Mouse (Mus musculus) limb, embryonic 10.5 days (tissue): ENCODE results near the gene Frmd4b. TPM values are rescaled to one million over a fixed set of nuclear protein-coding genes. Genes with fewer than 3 reads are reported as not detected.

Source experiments
- DNase-seq: peaks from one replicate; pipeline ENCODE4 v3.0.0-alpha.2; 2017; ENCODE audit warnings: low spot score
- H3K27ac ChIP-seq: fragments of 300-500 bp; sonication (generic); 2 replicates; pipeline ENCODE4 v1.5.1; 2016; ENCODE audit warnings: mild to moderate bottlenecking
- H3K27me3 ChIP-seq: fragments of 300-500 bp; sonication (generic); 2 replicates; pipeline ENCODE4 v1.6.1; 2016; ENCODE audit warnings: low read depth, mild to moderate bottlenecking; ENCODE audit not compliant: poor library complexity, severe bottlenecking
- H3K36me3 ChIP-seq: fragments of 300-500 bp; sonication (generic); 2 replicates; pipeline ENCODE4 v1.6.1; 2016; ENCODE audit warnings: mild to moderate bottlenecking, moderate library complexity
- H3K4me1 ChIP-seq: fragments of 300-500 bp; sonication (generic); 2 replicates; pipeline ENCODE4 v1.6.1; 2016
- H3K4me3 ChIP-seq: fragments of 300-500 bp; sonication (generic); 2 replicates; pipeline ENCODE4 v1.5.1; 2016; ENCODE audit warnings: mild to moderate bottlenecking, moderate library complexity
- H3K9me3 ChIP-seq: fragments of 300-500 bp; sonication (generic); replicated peaks from 2 replicates; pipeline ENCODE4 v1.6.1; 2016; ENCODE audit warnings: mild to moderate bottlenecking
- WGBS: fragments of 180-500 bp; shearing (Covaris S2); methylation state at CpG from one replicate; pipeline ENCODE4 v1.1.7; 2016; 5-methylcytosine and 5-hydroxymethylcytosine counted together
- polyA plus RNA-seq: library from polyadenylated mRNA; unstranded; fragments of >200 nt; fragmentation: Nextera tagmentation; extraction: Ambion mirVana; gene quantifications from 2 replicates; pipeline ENCODE4 v1.2.1, GENCODE M21; 2016

Frmd4b gene
- polyA plus RNA-seq, 1 experiment from 2014 or later: 14.8 TPM

DNA sequence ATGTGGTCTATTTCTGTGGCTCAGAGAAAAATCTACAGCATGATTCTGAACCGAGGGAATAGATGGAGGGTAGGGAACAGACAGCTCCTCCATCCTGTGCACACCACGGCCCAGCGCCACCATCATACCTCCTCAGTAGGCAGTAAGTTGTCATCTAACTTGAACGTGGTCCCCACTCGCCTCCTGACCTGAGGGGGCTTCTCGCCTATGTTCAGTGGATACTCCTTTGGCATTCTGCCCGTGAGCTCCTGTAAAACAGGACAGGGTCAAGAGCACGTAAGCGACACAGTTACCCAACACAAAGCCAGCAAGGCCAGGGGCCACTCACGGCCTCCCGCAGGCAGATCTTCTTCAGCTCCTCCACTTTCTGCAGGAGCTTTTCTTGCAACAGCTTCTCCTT lies 311.0 kb downstream of the Frmd4b start:
- Histone ChIP-seq H3K9me3 (no peaks in the 10 kb centered on the region), H3K4me3 (no peak overlapping the region), H3K36me3 (peaks cover 21% of the 10 kb centered on the region), H3K27me3 (no peaks in the 10 kb centered on the region), H3K4me1 (peaks cover 17% of the 10 kb centered on the region), H3K27ac (no peak overlapping the region; the same call in 1 of the 2 replicates)
- DNase-seq: no peak
- 94% methylated on average over 11 of the region's 11 CpGs for WGBS

GRCm38 (mm10) chr6:97305491-97305890 lies 311.9 kb downstream of the Frmd4b start:
- WGBS: 93% methylated on average over 7 of the region's 7 CpGs

DNA sequence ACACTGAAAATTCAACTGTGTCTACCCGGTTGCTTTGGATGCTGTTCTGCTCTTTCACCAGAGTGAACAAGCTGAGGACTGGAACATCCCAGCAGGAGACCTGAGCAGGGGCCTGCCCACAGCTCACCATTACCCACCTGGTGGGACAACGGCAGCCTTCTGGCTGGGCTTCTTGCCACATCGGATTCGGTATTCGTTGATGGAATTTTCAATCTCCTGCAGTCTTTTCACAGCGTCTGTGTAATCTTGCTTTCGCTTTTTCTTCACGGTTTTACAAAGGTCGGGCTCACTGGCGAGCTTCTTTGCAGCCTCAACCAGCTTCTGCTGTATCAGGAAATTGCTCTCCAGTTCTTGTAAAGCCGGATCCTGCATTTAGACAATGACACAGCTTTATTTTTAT lies 312.3 kb downstream of the Frmd4b start:
- 87% methylated on average over 11 of the region's 11 CpGs for WGBS
- Histone ChIP-seq H3K4me1 (peaks cover 8% of the 10 kb centered on the region; the same call in 1 of the 2 replicates), H3K4me3 (no peak overlapping the region), H3K27me3 (no peaks in the 10 kb centered on the region), H3K27ac (no peak overlapping the region), H3K36me3 (peaks cover 21% of the 10 kb centered on the region), H3K9me3 (no peaks in the 10 kb centered on the region)
- DNase-seq: no peak

More at GRCm38 (mm10) chr6:97305491-97305890, 311.9 kb downstream of the Frmd4b start:
- H3K4me1 ChIP-seq: peaks cover 8% of the 10 kb centered on the region
- no peaks in the 10 kb centered on the region for H3K27me3 ChIP-seq
- H3K36me3 ChIP-seq: peaks cover 21% of the 10 kb centered on the region
- H3K9me3 ChIP-seq: no peaks in the 10 kb centered on the region
- H3K27ac ChIP-seq: no peak overlapping the region
- H3K4me3 ChIP-seq: no peak overlapping the region
- DNase-seq: no peak

DNA sequence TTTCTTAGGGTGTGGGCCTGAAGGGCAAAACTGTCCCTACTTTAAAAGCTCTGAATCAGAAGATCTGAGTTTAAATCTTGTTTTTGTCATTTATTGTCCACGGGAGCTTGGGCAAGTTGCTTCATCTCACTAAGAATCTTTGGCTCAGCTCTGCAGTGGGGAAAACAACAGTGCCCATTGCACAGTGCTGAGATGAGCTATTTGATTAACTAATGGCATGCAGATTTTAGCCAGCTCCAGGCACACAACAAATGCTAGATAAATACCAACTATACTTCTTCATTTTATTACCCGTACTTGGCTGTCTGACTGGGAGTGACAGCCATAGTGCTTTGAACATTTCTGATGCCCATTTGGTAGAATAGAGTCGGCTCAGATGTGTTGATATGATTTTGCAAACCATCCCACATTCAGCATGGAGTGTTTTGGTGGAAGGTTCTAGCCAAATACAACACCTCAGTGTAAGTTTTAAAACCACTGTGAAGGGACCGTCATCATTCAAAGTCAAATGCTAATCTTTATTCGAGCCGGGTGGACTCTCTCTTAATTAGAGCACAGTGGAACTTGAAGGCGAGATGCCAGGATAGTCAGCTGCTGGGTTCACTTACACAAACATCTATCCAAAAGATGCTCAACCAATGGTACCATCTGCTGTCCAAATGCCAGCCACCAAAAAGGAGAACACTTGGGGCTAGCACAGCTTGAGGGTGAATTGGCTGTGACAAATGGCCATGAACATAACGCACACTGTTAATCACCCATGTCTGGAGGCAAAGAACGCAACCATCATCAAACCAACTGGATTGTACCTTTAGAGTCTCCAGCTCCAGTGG lies 313.8 kb downstream of the Frmd4b start:
- no peaks in the 10 kb centered on the region for H3K27me3 ChIP-seq
- 0 out of 2 replicates have a peak, but pooled peaks cover 3% of the 10 kb centered on the region for H3K4me1 ChIP-seq
- H3K36me3 ChIP-seq: peaks cover 21% of the 10 kb centered on the region
- H3K27ac ChIP-seq: no peak overlapping the region
- DNase-seq: no peak
- 86% methylated on average over 9 of the region's 9 CpGs for WGBS
- H3K4me3 ChIP-seq: no peak overlapping the region
- H3K9me3 ChIP-seq: no peaks in the 10 kb centered on the region

DNA sequence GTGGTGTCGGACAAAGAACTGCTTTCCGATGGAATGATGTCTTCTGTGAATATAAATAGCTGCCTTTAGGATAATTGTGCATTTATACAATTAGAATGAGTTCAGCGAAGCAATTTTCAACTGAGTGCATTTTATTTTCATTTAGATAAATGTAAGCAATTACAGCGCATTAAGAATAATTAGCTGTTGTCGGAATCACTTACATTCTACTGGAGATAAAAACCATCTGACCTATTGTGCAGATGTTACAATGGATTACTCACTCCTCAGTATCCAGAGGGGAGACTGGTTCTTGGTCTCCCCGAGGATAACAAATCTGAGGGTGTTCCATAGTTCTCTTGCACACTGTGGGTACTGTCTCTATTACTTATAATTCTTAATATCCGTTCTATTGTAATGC lies 315.0 kb downstream of the Frmd4b start:
- 0 out of 2 replicates have a peak, but pooled peaks cover 3% of the 10 kb centered on the region for H3K4me1 ChIP-seq
- H3K27ac ChIP-seq: no peak overlapping the region
- H3K4me3 ChIP-seq: no peak overlapping the region
- DNase-seq: no peak
- WGBS: 87% methylated on average over 7 of the region's 7 CpGs
- H3K9me3 ChIP-seq: no peaks in the 10 kb centered on the region
- H3K27me3 ChIP-seq: no peaks in the 10 kb centered on the region
- peaks cover 25% of the 10 kb centered on the region for H3K36me3 ChIP-seq

- Histone ChIP-seq H3K27ac (no peak overlapping the region), H3K9me3 (no peaks in the 10 kb centered on the region), H3K4me1 (no peaks in the 10 kb centered on the region), H3K27me3 (no peaks in the 10 kb centered on the region), H3K4me3 (no peak overlapping the region), H3K36me3 (peaks cover 30% of the 10 kb centered on the region)
- DNase-seq: no peak
- 96% methylated on average over 6 of the region's 6 CpGs for WGBS
Measured at GRCm38 (mm10) chr6:97300659-97301058, 316.7 kb downstream of the Frmd4b start.

DNA sequence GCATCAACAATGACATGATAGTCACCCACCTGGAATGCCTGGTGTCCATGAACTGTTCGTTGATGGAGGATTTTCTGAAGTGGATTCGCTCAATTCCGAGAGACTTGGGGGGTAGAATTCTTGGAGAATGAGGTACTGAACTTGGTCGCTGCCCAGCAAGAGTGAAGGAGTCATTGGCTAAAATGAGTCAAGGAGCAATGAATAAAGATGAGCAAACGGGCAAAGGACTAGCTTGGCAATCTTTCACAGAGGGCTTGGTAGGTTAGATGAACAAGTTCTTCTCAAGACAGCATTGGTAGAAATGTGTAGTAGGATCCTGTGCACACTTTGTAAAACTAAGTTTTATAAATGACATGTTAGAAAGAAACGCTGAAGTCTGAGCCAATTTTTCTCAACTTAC lies 317.2 kb downstream of the Frmd4b start:
- 96% methylated on average over 6 of the region's 6 CpGs for WGBS
- DNase-seq: no peak
- H3K9me3 ChIP-seq: no peaks in the 10 kb centered on the region
- H3K4me3 ChIP-seq: no peak overlapping the region
- H3K27ac ChIP-seq: no peak overlapping the region
- H3K36me3 ChIP-seq: peaks cover 35% of the 10 kb centered on the region
- no peaks in the 10 kb centered on the region for H3K27me3 ChIP-seq
- H3K4me1 ChIP-seq: no peaks in the 10 kb centered on the region

DNA sequence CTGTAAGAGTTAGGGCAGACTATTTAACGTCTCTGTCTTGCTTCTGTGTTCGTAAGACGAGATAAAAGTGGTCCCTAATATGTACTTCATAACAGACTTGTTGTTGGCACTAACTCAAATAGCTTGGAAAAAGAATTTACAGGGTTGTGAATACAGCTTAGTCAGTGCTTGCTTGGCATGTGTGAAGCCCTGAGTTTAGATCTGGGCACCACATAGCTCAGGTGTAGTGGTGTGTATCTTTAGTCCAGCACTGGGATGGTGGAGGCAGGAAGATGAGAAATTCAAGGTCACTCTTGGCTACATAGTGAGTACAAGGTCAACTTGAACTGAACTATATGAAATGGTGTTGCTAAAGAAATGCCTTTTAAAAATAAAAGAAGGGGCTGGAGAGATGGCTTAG lies 320.2 kb downstream of the Frmd4b start:
- no peak for DNase-seq
- Histone ChIP-seq H3K4me1 (no peaks in the 10 kb centered on the region), H3K36me3 (peaks cover 33% of the 10 kb centered on the region), H3K27me3 (no peaks in the 10 kb centered on the region), H3K9me3 (no peaks in the 10 kb centered on the region), H3K27ac (no peak overlapping the region), H3K4me3 (no peak overlapping the region)
- 88% methylated on average over 3 of the region's 3 CpGs for WGBS

- peaks cover 41% of the 10 kb centered on the region for H3K36me3 ChIP-seq
- H3K27ac ChIP-seq: no peak overlapping the region
- no peaks in the 10 kb centered on the region for H3K9me3 ChIP-seq
- DNase-seq: no peak
- no peaks in the 10 kb centered on the region for H3K27me3 ChIP-seq
- H3K4me1 ChIP-seq: no peaks in the 10 kb centered on the region
- H3K4me3 ChIP-seq: no peak overlapping the region
- 95% methylated on average over 21 of the region's 21 CpGs for WGBS
Measured at GRCm38 (mm10) chr6:97295866-97296527, 321.3 kb downstream of the Frmd4b start.

DNA sequence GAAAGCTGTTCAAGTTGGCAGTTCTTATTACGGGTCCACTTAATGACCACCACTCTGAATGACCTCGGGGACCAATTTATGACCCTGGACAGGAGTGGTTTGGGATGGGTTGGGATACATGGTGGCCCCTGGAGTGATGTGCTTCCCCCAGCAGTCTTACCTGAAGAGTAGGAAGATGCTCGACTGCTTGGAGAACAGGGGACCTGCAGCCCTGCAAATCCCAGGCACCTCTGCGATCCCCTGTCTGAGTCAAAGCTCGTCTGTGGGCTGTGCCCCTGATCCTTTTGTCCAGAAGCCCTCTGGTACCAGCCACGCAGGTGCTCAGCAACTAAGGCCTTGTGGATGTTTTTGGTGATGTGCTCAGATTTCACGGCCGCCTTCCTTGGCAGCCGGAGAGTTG lies 321.9 kb downstream of the Frmd4b start:
- no peaks in the 10 kb centered on the region for H3K9me3 ChIP-seq
- H3K27me3 ChIP-seq: no peaks in the 10 kb centered on the region
- no peaks in the 10 kb centered on the region for H3K4me1 ChIP-seq
- H3K36me3 ChIP-seq: peaks cover 41% of the 10 kb centered on the region
- no peak overlapping the region for H3K4me3 ChIP-seq
- WGBS: 93% methylated on average over 9 of the region's 9 CpGs
- DNase-seq: no peak
- no peak overlapping the region for H3K27ac ChIP-seq

- DNase-seq: no peak
- Histone ChIP-seq H3K27ac (no peak overlapping the region), H3K4me3 (no peak overlapping the region), H3K27me3 (no peaks in the 10 kb centered on the region), H3K4me1 (peaks cover 6% of the 10 kb centered on the region; the same call in 1 of the 2 replicates), H3K9me3 (no peaks in the 10 kb centered on the region), H3K36me3 (peaks cover 41% of the 10 kb centered on the region)
- 87% methylated on average over 12 of the region's 12 CpGs for WGBS
Measured at GRCm38 (mm10) chr6:97293667-97294569, 323.4 kb downstream of the Frmd4b start.

DNA sequence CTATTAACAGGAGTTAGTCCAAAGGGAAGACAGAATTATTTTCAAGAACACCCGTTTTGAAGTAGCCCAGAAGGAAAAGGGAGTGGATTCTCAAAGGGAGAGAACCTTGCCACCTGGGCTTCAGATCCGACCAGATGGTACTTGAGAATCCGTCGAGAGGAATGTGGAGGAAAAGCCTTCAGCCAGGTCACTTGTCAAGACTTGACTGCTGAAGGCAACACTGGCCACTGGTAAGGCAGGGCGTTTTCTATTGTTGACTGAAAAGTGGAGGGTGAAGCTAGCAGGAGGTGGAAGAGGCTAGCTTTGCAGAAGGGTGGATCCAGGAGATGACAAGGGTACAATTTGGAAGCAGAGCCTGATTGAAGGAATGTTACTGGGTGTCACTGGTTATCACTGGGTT lies 324.4 kb downstream of the Frmd4b start:
- H3K4me1 ChIP-seq: peaks cover 6% of the 10 kb centered on the region; the same call in 1 of the 2 replicates
- no peaks in the 10 kb centered on the region for H3K9me3 ChIP-seq
- no peak for DNase-seq
- no peak overlapping the region for H3K27ac ChIP-seq
- 73% methylated on average over 5 of the region's 5 CpGs for WGBS
- no peak overlapping the region for H3K4me3 ChIP-seq
- H3K36me3 ChIP-seq: peaks cover 38% of the 10 kb centered on the region
- no peaks in the 10 kb centered on the region for H3K27me3 ChIP-seq
